Mouse (Mus musculus): ENCODE data around the gene Nbeal2.

Nbeal2 gene

DNA sequence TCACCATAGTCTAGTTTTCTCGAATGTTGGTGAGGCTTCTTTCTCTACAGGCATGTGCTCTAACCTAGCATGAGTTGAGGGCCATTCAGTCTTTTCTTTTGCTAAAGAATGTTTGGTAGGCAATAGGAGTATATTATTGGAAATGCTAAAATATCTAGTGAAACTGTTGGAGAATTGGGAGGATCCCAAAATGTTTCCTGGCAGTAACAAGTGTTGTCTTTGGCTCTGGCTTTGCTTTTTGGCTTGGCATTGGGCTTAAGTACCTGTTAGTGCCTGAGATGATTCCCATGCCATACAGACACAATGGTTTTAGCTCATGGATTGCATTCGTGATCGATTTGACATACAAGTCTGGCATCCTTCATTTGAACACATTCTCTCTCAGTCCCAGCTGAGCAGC lies 42.5 kb downstream of the Nbeal2 start:
- DNase-seq (ENCODE audit: low spot score in 2 of 2) = no peak

DNA sequence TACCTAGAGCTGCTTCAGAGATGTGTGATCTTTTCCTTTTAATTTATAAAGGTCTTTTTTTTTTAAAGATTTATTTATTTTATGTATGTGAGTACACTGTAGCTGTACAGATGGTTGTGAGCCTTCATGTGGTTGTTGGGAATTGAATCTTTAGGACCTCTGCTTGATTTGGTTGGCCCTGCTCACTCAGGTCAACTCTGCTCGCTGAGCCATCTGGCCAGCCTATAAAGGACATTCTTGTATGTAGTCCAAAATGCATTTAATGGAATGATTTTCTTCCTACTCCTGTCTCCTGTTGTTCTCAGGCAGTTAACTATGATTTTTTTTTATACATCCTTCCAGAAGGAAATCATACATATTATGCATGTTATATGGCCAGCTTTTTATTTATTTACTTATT lies 70.4 kb downstream of the Nbeal2 start:
- no peak for DNase-seq (ENCODE audit: low spot score in 2 of 2)

DNA sequence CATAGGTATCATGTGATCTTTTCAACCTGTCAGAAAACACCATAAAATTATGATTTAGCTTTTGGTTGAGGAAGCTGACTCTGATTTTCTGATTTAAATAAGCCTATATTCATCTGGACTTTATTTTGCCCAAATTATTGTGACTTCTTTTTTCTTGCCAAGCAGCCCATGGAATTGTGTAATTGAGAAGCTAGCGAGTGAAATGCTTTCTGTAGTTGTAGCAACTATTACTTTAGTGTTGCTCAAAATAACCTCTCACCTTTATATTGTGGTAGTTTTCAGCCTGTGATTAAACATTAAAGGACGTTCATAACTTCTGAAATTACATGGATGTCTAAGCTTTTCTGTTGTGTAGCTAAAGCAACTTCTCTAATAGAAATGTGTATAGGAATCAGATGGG lies 71.8 kb downstream of the Nbeal2 start:
- DNase-seq (ENCODE audit: low spot score in 2 of 2) = no peak

Measured in frontal cortex, postnatal 25 days (tissue).